Mouse (Mus musculus) CD4-positive helper T cell, adult 2 months (primary cell): ENCODE measurements around the gene 1700037C18Rik.

ENCODE experiments used
- DNase-seq: peaks from one replicate; pipeline ENCODE4 v3.0.0-alpha.2; 2012; ENCODE audit warnings: low read depth, missing footprints, low spot score

The 1700037C18Rik gene

GRCm38 (mm10) chr16:3908537-3909111, at the start of gene 1700037C18Rik, which contains the start of gene Cluap1:
Gene 1700037C18Rik (minus strand): TSS chr16:3908689.
Gene Cluap1 (plus strand): TSS chr16:3908801.
- peak; percentile 91 for DNase-seq

DNA sequence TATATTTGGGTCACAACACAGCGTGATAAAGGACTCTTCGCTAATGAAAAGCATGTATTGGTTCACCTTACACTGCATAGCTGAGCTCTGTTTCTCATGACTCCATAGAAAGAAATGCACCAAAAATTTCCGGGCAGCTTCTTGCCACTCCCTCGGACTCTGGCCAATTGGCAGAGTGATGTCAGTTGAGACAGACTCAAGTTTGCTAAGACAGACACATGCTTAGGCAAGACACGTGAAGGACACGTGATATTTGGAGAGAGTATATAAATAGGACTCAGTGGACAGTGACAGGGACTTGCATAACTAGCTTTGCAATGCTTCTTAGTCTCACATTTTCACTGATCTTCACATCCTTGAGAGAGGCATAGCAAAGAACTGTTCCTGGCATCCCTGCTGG, 47.9 kb upstream of the 1700037C18Rik start:
- DNase-seq = no peak

DNA sequence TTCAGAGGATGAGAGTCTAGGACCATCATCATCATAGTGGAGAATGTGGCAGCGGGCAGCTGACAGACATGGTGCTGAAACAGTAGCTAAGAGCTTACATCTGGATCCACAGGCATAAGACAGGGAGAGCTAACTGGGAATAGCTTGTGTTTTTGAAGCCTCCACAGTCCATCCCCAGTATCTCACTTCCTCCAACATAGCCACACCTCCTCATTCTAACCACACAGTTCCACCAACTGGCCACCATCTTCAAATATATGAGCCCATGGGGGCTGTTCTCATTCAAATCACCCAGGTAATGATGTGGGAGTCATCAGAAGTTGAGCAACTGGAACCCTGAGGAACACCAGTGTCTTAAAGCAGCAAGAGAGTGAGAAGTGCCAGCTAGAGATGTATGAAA, 42.7 kb upstream of the 1700037C18Rik start:
- no peak for DNase-seq

DNA sequence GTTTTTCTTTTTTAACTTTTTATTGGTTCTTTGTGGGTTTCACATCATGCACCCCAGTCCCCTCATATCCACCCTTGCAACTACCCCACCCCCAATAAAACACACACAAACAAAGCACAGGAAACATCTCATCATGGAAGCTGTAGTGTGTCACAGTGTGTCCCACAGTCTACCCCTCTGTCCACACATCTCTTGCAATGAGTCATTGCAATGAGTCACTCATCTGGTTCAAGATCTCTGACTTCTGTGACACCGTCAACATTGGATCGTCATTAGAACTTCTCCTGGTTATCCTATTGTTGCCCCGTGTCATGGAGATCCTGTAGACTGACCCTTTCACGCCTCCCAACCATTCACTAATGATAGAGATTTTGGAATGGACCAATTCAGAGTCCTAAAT, 26.2 kb upstream of the 1700037C18Rik start:
- peak; percentile 21 for DNase-seq

DNA sequence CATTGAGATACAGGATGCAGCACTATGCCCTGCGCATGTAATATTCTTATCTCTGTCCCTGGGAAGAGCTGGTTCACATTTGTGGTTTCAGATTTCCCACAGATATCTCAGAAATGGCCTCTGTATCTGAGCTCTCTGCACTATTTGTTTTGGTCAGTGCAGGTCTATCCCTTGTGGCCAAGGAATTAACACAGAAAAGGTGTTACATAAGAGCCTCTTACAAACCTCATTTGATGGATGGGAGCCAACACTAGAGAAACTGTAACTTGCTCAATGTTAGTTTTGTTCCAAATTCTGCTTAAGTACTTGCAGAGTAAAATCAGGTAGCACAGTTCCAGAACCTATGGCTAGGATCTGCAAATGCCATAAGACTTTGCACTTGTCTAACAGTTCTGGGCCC, 25.6 kb upstream of the 1700037C18Rik start:
- DNase-seq = no peak

GRCm38 (mm10) chr16:3933536-3933935, 25.0 kb upstream of the 1700037C18Rik start:
- peak; percentile 11 for DNase-seq

DNA sequence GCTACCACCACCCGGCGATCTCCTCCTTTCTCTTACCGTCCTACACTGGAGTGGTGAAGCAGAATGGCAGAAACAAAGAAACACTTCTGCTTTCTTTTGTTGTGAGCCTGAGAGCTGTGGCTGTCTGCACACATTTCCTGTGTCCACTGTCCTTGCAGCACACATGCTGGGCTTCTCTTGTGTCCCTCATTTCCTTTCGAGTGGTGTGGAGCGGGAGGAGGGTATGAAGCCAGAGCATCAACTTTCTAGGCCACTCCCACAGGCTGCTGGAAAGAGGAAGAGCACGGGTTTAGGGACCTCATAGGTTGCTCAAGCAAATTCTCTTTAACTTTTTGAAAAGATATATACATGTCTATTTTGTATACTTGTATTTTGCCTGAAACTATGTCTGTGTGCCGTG, 20.7 kb upstream of the 1700037C18Rik start:
- no peak for DNase-seq

GRCm38 (mm10) chr16:3928582-3928981, 20.1 kb upstream of the 1700037C18Rik start:
- no peak for DNase-seq

DNA sequence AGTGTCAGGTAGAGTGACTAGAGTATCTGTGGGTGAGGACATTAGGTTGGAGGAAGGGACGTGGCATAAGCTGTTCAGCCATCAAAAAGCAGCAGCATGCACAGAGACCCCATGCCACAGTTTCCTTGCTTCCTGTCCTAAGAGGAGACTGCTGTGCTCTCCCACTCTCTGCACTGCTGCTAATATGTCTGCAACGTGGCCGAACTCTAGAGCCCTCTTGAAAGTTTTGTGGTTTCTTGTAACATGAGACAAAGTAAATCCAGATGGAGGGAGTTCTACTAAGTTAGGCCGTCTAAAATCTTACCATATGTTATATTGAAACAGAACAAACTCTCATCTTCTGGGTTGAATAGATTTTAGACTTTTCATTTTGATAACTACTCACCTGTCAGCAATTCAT, 15.5 kb upstream of the 1700037C18Rik start:
- DNase-seq = no peak

- DNase-seq = no peak
Observed at GRCm38 (mm10) chr16:3923515-3923914, 15.0 kb upstream of the 1700037C18Rik start.

- DNase-seq = no peak
Observed at GRCm38 (mm10) chr16:3920756-3921155, 12.3 kb upstream of the 1700037C18Rik start.

GRCm38 (mm10) chr16:3909118-3909517, 629 bp upstream of the 1700037C18Rik start:
- no peak for DNase-seq

GRCm38 (mm10) chr16:3907471-3907870, 1.0 kb downstream of the 1700037C18Rik start:
- DNase-seq = no peak

DNA sequence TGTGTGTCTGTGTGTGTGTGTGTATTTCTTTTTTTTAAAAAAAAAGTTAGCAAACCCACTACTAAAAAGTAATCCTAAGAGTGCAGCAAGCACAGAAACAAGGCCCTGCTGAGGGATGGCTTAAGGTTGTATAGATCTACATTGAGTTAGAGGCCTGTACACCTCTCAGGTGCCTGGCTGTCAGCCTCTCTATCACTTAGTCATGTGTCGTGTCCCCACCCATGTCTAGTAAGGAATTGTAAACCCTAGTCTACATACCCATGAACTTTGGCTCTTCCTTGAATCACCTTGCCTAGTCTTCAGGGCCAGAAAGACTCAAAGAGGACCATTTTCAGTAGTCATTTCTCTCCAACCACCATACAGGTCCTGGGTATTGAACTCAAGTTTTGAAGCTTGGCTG, 11.9 kb downstream of the 1700037C18Rik start:
- DNase-seq = no peak

GRCm38 (mm10) chr16:3896046-3896445, 12.4 kb downstream of the 1700037C18Rik start:
- peak; percentile 19 for DNase-seq

DNA sequence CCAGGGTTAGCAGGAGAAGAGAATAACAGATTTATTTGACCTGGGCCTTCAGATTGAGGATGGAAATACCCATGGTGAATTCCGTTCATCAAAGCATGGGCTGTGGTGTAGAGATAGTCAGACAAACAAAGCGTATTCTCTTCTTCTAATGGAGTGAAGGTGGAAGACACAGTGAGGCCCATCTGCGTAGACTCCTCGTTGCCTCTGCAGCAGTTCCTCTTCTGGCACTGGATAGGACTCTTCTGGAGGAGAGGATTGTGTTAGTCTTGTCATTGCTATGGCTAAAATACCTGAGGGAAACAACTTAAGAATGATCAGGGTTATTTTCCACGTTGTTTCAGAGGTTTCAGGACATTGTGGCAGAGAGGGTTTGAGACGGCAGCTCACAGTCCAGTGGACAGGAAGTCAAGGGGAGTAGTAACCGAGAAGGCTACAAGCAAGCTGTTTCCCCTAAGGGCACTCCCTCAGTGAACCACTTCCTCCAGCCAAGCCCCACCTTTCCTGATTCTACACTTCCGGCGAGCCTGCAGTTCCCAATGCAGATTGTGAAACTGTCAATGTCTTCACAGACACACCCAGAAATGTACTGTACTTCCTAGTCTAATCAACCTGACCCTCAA, 13.2 kb downstream of the 1700037C18Rik start:
- DNase-seq = peak; percentile 70

GRCm38 (mm10) chr16:3893739-3894138, 14.8 kb downstream of the 1700037C18Rik start:
- DNase-seq = no peak

- DNase-seq = no peak
Observed at GRCm38 (mm10) chr16:3891621-3892295, 16.7 kb downstream of the 1700037C18Rik start.

GRCm38 (mm10) chr16:3885065-3885670, 23.3 kb downstream of the 1700037C18Rik start:
- no peak for DNase-seq

- DNase-seq = peak; percentile 95
Observed at GRCm38 (mm10) chr16:3884201-3885064, 24.1 kb downstream of the 1700037C18Rik start, which contains the start of the genes Zfp597 and Gm20695. Gene Zfp597 (minus strand): TSS chr16:3884561. Gene Gm20695 (plus strand): TSS chr16:3884648.

- no peak for DNase-seq
Observed at GRCm38 (mm10) chr16:3876346-3876745, 32.1 kb downstream of the 1700037C18Rik start.
